Mouse (Mus musculus) bone marrow macrophage, adult 2 months (primary cell): Measurements from ENCODE around the gene Clec4f.

Source experiments
- CTCF ChIP-seq: IDR thresholded peaks from 2 replicates; pipeline ENCODE4 v1.5.1; 2012; ENCODE audit warnings: low read depth, mild to moderate bottlenecking, low read length, moderate library complexity
- POLR2A ChIP-seq: IDR thresholded peaks from 2 replicates; pipeline ENCODE4 v1.6.1; 2012; ENCODE audit warnings: mild to moderate bottlenecking, low read depth, low read length, borderline replicate concordance

DNA sequence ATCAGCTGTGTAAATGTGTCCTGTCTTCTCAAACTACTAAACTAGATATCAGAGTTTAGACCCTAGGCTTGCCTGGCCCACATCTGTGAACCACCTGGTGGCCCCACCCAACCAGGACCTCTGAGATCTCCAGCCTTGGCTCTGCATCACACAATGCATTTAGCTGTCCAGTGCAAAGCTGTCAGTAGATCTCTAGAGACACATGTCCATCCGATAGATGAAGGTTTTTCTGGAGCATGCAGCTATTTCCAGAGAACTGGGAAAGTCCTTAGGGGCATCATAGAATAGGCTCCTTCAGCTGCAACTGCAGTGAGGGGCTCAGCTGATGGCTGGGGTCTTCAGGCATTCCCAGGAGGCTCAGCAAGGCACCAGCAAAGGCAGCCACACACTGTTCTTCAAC is 48.3 kb upstream of the Clec4f start:
- TF ChIP-seq CTCF (no peak), POLR2A (no peak)
